Mouse (Mus musculus) megakaryocyte progenitor cell, adult 5-6 weeks (primary cell): ENCODE data around the gene Wbp2nl. TPM values are rescaled to one million over a fixed set of nuclear protein-coding genes. Genes with fewer than 3 reads are reported as not detected.
A peak's percentile ranks its signal among the peaks of the same experiment; 100 is the strongest.

Experiments
- ATAC-seq: replicated peaks from 2 replicates; pipeline ENCODE4 v1.8.0; 2016; ENCODE audit warnings: mild to moderate bottlenecking, moderate TSS enrichment, inconsistent platforms; ENCODE audit not compliant: poor library complexity
- total RNA-seq, 2 experiments: library from RNA; stranded (forward) in 1 of 2; stranded (reverse) in 1 of 2; fragments of 157-497, 149-512 nt in 1 of 2; fragments of 200-1000 nt in 1 of 2; gene quantifications; 2 replicates each; pipeline versions ENCODE4 v1.2.3 to v1.2.4; 2015 to 2017

The Wbp2nl gene
- total RNA-seq, 2 experiments from 2014 or later, result 0.17 TPM; not detected in 1

DNA sequence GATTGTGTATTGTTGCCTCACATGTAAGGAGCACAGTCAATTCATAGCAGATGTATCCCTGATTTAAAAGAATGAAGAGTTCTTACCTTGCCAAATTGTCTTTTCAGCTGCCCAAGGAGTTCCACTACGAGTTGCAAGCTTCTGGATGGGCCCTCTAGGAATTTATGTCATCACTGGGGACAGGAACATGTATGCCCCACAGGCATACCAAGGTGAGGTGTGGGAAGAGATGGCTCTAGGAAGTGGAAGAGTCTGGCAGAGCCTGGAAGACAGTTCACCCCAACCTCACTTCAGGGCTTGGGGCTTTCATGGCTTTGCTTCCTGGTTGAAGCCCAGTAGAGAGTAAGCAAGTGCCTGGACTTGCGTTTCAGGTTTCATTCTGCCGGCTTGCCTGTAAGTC lies 9.7 kb downstream of the Wbp2nl start:
- no peak for ATAC-seq

DNA sequence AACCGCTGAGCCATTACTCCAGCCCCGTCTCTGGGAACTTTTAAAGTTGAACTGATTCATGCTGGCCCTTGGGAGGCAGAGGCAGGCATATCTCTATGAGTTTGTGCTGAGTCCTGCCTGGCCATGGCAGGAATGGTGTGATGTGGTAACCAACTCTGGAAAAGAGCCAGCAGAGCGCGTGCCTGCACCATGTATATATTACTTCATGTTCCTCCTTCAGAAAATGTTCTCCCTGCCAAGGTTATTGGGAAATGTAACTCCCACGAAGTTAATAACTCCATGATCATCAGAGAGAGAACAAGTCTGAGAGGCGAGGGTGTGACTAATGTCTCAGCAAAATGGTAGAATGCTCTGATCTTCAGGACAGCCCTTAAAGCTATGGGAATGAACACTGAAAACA lies 19.1 kb downstream of the Wbp2nl start:
- ATAC-seq, result peak; percentile 71

GRCm38 (mm10) chr15:82319613-82320012 lies 20.9 kb downstream of the Wbp2nl start:
- no peak for ATAC-seq

DNA sequence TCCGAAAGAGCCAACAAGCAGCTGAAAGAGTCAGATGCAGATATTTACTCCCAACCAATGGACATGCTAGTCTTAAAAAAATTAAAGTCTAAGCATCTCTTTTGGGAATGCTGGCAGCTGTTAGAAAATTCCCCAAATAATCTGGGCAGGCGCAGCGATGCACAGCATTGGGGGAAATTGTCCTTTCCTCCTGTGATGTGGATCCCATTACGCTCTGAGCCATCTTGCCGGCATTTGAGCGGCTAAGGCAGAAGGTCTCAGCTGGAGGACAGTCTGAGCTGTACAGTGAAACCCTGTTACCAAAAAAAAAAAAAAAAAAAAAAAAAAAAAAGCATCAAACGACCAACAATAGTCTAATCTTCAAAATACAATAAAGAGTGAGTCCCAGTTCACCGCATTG lies 23.4 kb downstream of the Wbp2nl start:
- no peak for ATAC-seq

- ATAC-seq, result peak; percentile 76
Measured at GRCm38 (mm10) chr15:82325382-82325781, 26.6 kb downstream of the Wbp2nl start.

DNA sequence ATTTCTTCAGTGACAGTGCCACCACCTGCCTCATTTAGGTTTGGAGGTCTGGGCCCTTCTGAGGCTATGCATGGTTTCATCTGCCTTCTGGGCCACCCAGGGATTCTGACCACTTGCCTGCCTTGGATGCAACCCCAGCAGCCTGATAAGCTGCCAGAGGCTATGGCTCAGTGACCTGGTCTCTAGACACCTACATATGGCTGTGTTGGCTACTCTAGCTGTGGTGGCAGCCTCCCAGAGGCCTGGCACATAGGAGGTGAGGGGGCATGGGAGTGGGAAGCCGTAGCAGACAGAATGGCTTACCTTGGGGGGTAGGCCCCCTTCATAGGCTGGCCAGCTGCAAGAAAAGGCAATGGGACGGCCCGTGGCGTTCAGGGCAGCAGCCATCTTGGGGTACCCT lies 36.4 kb downstream of the Wbp2nl start:
- ATAC-seq, result no peak

GRCm38 (mm10) chr15:82336629-82337028 lies 37.9 kb downstream of the Wbp2nl start:
- ATAC-seq, result no peak

- peak; percentile 15 for ATAC-seq
Measured at GRCm38 (mm10) chr15:82337875-82338274, 39.1 kb downstream of the Wbp2nl start.

GRCm38 (mm10) chr15:82338593-82339112 lies 39.9 kb downstream of the Wbp2nl start, which contains the start of the genes Naga, Pheta2 and Smdt1:
Gene Naga, minus strand, starts transcription at chr15:82338925.
Gene Pheta2, plus strand, starts transcription at chr15:82338942.
Gene Smdt1, plus strand, starts transcription at chr15:82338959.
- peak; percentile 71 for ATAC-seq

DNA sequence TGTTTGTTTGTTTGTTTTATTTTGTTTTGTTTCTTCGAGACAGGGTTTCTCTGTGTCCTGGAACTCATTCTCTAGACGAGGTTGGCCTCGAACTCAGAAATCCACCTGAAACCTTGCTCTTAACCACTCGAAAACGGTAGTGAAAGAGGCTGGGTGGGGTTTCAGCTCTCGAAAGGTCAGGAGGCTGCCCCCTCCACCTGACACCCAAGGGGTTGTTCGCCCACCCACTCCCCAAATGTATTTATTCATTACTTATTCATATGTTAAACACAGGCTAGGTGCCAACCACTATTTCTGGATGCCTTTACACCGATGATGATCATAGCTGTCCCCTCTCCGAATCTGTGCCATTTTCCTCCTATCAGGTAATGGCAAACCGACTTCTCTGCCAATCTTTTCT lies 40.4 kb downstream of the Wbp2nl start:
- ATAC-seq, result no peak

DNA sequence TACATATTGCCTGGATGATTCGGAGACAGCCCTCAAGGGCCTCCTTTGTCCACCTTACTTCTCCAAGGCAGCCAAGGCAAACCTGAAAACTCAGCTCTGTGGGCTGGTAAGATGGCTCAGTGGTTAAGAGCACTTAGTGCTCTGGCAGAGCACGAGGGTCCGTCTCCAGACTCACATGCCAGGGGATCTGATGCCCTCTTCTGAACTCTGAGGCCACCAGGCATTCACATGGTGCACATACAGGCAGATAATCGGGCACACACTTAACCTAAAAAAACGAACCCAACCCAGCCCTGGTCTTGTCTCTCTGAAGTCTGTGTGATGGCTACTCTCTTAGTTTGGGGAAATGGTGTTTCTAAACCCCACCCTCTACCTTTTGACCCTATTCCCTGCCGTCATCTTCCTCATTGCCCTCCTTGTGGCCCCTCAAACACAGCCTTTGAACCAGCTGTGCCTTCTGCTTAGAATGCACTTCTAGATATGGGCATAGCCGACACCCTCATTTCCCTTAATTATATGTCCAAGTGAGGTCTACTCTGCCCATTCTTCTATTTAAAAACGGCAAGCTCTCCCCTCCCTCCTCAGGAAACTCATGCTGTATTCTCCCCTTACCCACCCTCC lies 41.0 kb downstream of the Wbp2nl start:
- no peak for ATAC-seq

DNA sequence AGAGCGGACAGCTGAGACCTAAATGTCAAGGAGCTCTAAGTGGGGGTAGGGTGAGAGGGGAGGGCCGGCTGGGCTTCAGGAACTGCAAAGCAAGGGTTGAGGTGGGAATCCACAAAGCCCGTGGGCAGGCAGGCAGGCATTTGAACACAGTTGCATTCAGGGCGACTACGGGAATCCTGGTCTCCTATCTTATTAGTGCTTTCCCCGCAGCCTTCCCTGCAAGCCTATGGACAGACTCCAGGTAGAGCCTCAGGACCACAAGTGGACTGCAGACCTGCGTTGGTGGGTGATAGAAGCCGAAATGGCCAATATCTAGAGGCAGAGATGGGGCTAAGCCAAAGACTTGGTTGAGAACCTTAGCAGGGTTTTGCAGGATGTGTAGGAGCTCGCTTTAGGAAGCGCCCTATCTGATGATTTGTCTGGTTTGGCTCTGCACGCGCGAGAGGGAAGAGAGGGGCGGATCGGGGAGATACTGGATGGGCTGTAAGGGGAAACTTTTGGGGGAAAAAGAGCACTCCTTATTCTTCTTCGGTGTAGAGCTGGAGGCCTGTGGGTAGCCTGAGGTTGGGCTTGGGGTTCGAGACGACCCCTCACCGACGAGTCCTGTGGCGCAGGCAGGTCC lies 41.8 kb downstream of the Wbp2nl start:
- ATAC-seq, result no peak

GRCm38 (mm10) chr15:82341036-82341501 lies 42.3 kb downstream of the Wbp2nl start:
- 0 out of 2 replicates have a peak, but pooled peaks have one; percentile 2 for ATAC-seq

- ATAC-seq, result peak; percentile 49
Measured at GRCm38 (mm10) chr15:82341675-82342542, 43.2 kb downstream of the Wbp2nl start.

DNA sequence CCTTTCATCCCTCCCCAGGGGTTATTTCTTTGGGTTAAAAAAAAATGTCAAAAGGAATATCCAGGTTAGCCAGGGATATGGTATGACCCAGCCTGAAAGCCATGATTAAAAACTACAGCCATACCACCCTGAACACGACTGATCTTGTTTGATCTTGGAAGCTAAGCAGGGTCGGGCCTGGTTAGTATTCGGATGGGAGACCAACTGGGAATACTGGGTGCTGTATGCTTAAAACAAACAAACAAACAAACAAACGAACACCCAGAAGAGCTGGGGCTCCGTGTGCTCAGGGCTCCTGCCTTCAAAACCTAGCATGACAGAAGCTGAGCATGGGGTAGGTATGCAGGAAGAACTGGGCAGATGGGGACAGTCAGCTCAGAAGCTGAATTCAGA lies 43.8 kb downstream of the Wbp2nl start:
- ATAC-seq, result no peak

GRCm38 (mm10) chr15:82343368-82344287 lies 44.9 kb downstream of the Wbp2nl start:
- no peak for ATAC-seq

GRCm38 (mm10) chr15:82344971-82345370 lies 46.2 kb downstream of the Wbp2nl start:
- no peak for ATAC-seq

DNA sequence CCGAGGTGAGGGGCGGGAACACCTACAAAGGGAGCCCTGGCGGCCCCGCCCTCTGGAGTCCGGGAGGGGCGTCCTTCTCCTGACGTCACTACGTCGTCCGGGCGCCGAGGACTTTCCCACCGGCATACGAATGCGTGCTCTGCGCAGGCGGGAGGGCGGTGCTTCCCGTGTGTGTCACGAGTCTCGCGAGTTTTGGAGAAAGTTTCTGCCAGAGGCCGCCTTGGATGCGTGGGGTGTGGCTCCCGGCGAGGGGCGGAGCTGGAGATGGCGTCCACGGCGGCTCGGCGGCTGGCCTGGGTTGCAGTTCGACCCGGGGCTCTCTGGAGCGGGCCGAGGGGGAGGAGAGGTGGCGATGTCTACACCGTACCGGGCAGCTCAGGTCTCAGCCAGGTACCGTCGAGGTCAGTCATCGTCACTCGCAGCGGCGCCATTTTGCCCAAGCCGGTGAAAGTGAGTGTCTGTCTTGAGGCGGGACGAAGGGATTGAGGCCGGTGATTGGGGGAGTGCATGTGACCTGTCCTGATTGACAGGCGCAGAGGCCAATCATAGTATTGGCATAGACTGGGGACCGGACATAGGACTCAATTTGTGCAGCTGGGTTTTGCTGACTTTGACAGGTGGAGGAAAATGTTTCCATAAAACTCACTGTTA lies 47.2 kb downstream of the Wbp2nl start:
- peak; percentile 69 for ATAC-seq

- ATAC-seq, result no peak
Measured at GRCm38 (mm10) chr15:82346580-82347302, 48.0 kb downstream of the Wbp2nl start.
